Mouse (Mus musculus) ES-E14 (cell line): ENCODE measurements around the gene Slco1a5. TPM values are rescaled to one million over a fixed set of nuclear protein-coding genes. Genes with fewer than 3 reads are reported as not detected.

ENCODE experiments used
- DNase-seq: peaks from one replicate; pipeline ENCODE4 v3.0.0-alpha.2; 2013; ENCODE audit warnings: low read depth, low spot score
- H3K27ac ChIP-seq: 2 replicates; pipeline ENCODE4 v1.5.1; 2012; ENCODE audit warnings: low read depth, mild to moderate bottlenecking, low read length, moderate library complexity, mixed read lengths; ENCODE audit not compliant: poor library complexity, insufficient read depth, severe bottlenecking
- H3K36me3 ChIP-seq: 2 replicates; pipeline ENCODE4 v1.6.1; 2012; ENCODE audit warnings: mild to moderate bottlenecking, low read length, moderate library complexity, mixed read lengths; ENCODE audit not compliant: control insufficient read depth, poor library complexity, insufficient read depth, severe bottlenecking
- H3K4me1 ChIP-seq, 2 experiments: fragments of 150-350 bp in 1 of 2; sonication (generic) in 1 of 2; 2 replicates each; pipeline ENCODE4 v1.6.1; 2012; ENCODE audit warnings: low read length in 2 of 2, mild to moderate bottlenecking in 1 of 2, mixed read lengths in 1 of 2; ENCODE audit not compliant: control insufficient read depth in 2 of 2, insufficient read depth in 2 of 2, poor library complexity in 1 of 2
- H3K4me3 ChIP-seq, 2 experiments: fragments of 150-350 bp in 1 of 2; sonication (generic) in 1 of 2; 2 replicates each; pipeline ENCODE4 v1.5.1; 2012; ENCODE audit warnings: low read length in 2 of 2, low read depth in 1 of 2, mild to moderate bottlenecking in 1 of 2, mixed read lengths in 1 of 2; ENCODE audit not compliant: insufficient read depth in 1 of 2, poor library complexity in 1 of 2, severe bottlenecking in 1 of 2
- H3K9ac ChIP-seq: 2 replicates; pipeline ENCODE4 v1.6.1; 2012; ENCODE audit warnings: low read depth, mild to moderate bottlenecking, low read length, mixed read lengths; ENCODE audit not compliant: poor library complexity, insufficient read depth, severe bottlenecking
- H3K9me3 ChIP-seq: fragments of 150-350 bp; sonication (generic); 2 replicates; pipeline ENCODE4 v1.6.1; 2012; ENCODE audit warnings: low read depth, mild to moderate bottlenecking, low read length; ENCODE audit not compliant: control insufficient read depth, insufficient read depth
- CHD2 ChIP-seq: IDR thresholded peaks from 2 replicates; pipeline ENCODE4 v1.6.1; 2014; ENCODE audit warnings: mild to moderate bottlenecking, low read depth, low read length, inconsistent platforms
- HCFC1 ChIP-seq: IDR thresholded peaks from 2 replicates; pipeline ENCODE4 v1.6.1; 2012; ENCODE audit warnings: low read length, inconsistent platforms, borderline replicate concordance; ENCODE audit not compliant: insufficient read depth
- MAFK ChIP-seq: IDR thresholded peaks from 2 replicates; pipeline ENCODE4 v1.6.1; 2014; ENCODE audit warnings: mild to moderate bottlenecking, low read depth, low read length, inconsistent platforms; ENCODE audit not compliant: insufficient read depth
- ZC3H11A ChIP-seq: IDR thresholded peaks from 2 replicates; pipeline ENCODE4 v1.6.1; 2012; ENCODE audit warnings: low read depth, mild to moderate bottlenecking, inconsistent platforms, low read length, borderline replicate concordance
- ZNF384 ChIP-seq: IDR thresholded peaks from 2 replicates; pipeline ENCODE4 v1.6.1; 2012; ENCODE audit warnings: low read depth, low read length, inconsistent platforms
- in situ Hi-C, 2 experiments: fragments of 600-800 bp; cut with MboI; formaldehyde crosslinking; loops; one replicate each; pipeline ENCODE4 v1.15.1; 2025; ENCODE audit warnings: low sequenced_read_pairs in 2 of 2, inconsistent platforms in 1 of 2; ENCODE audit not compliant: unreplicated experiment in 2 of 2
- total RNA-seq: library from RNA; depleted of rRNA; stranded (reverse); fragments of 300-350 nt; gene quantifications from 2 replicates; pipeline ENCODE4 v1.2.3, GENCODE M21; 2012; rRNA removed

The Slco1a5 gene
- 0.11 and 0.49 TPM in 2 replicates for total RNA-seq

- DNase-seq, result no peak
- Histone ChIP-seq H3K36me3 (no peaks in the 10 kb centered on the region), H3K9ac (no peak within 1 kb of the TSS), H3K27ac (no peak within 1 kb of the TSS), H3K4me3 (no peak within 1 kb of the TSS), H3K9me3 (no peaks in the 10 kb centered on the region), H3K4me1 (peaks cover 0 to 2% of the 10 kb centered on the region in 2 experiments; a peak in 1 of 4 replicates)
- in situ Hi-C loops, result no loop called here
- TF ChIP-seq ZC3H11A, result no peak
- no peak for TF ChIP-seq ZNF384
- no peak for TF ChIP-seq CHD2
- no peak for TF ChIP-seq HCFC1
- no peak for TF ChIP-seq MAFK
Observed at GRCm38 (mm10) chr6:142322881-142323280, at the start of gene Slco1a5. TSS of gene Slco1a5 (minus strand) at chr6:142322981.

- Histone ChIP-seq H3K4me1 (no peaks in the 10 kb centered on the region), H3K36me3 (peaks cover 25% of the 10 kb centered on the region), H3K27ac (no peak overlapping the region), H3K4me3 (no peak overlapping the region), H3K9ac (no peak overlapping the region), H3K9me3 (no peaks in the 10 kb centered on the region)
- TF ChIP-seq CHD2 (no peak), MAFK (no peak), ZC3H11A (no peak), HCFC1 (no peak), ZNF384 (no peak)
- no peak for DNase-seq
- in situ Hi-C loops, result loop anchor here in 1 of 2 experiments (25.0 kb wide), 1 partner anchor 368 kb away; no protein-coding TSS in a partner anchor
Observed at GRCm38 (mm10) chr6:142369568-142369967, 46.8 kb upstream of the Slco1a5 start.

GRCm38 (mm10) chr6:142367565-142367964, 44.8 kb upstream of the Slco1a5 start:
- H3K27ac ChIP-seq, result no peak overlapping the region
- H3K9me3 ChIP-seq, result no peaks in the 10 kb centered on the region
- H3K9ac ChIP-seq, result no peak overlapping the region
- in situ Hi-C loops, result loop anchor here in 1 of 2 experiments (25.0 kb wide), 1 partner anchor 370 kb away; no protein-coding TSS in a partner anchor
- TF ChIP-seq MAFK (no peak), HCFC1 (no peak), ZC3H11A (no peak), ZNF384 (no peak), CHD2 (no peak)
- peaks cover 30% of the 10 kb centered on the region for H3K36me3 ChIP-seq
- no peak for DNase-seq
- no peak overlapping the region for H3K4me3 ChIP-seq
- no peaks in the 10 kb centered on the region for H3K4me1 ChIP-seq

- no peak for TF ChIP-seq ZC3H11A
- no peak for TF ChIP-seq HCFC1
- TF ChIP-seq MAFK, result no peak
- no peak for TF ChIP-seq CHD2
- TF ChIP-seq ZNF384, result no peak
- DNase-seq, result no peak
- Histone ChIP-seq H3K4me3 (no peak overlapping the region), H3K4me1 (no peaks in the 10 kb centered on the region), H3K9me3 (no peaks in the 10 kb centered on the region), H3K36me3 (peaks cover 26% of the 10 kb centered on the region), H3K27ac (no peak overlapping the region), H3K9ac (no peak overlapping the region)
- in situ Hi-C loops, result loop anchor here in 1 of 2 experiments (25.0 kb wide), 1 partner anchor 371 kb away; no protein-coding TSS in a partner anchor
Observed at GRCm38 (mm10) chr6:142366473-142367018, 43.8 kb upstream of the Slco1a5 start.
